Mouse (Mus musculus) layer of hippocampus, adult 11-12 months (tissue): ENCODE measurements around the gene Krtap8-1.

ENCODE experiments used
- DNase-seq: peaks from one replicate; pipeline ENCODE4 v3.0.0; 2022; ENCODE audit warnings: low spot score

Krtap8-1 gene

DNA sequence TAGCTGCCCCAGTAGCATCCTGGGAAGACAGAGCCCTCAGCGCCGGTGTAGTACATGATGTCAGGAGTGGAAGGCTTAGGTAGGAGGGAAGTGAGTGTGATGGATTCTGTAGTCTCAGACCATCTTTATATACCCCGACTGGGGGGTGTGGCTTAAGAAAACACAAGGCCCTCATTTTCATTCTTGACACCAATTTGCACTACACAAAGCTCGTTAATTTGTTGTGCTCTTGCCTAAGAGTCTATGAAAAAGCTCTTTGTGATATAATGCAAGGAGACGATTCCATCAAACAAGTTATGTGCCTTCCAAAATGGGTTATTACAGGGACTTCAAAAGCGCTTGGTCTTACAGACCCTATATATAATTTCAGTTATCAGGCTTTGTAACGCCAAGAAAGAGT, at the start of gene Krtap8-1:
TSS of gene Krtap8-1 (minus strand) at position 101 of the 400 bp plus-strand sequence.
- no peak for DNase-seq

- DNase-seq: no peak
These were observed 49.6 kb upstream of the Krtap8-1 start for GRCm38 (mm10) chr16:89537349-89537748.

DNA sequence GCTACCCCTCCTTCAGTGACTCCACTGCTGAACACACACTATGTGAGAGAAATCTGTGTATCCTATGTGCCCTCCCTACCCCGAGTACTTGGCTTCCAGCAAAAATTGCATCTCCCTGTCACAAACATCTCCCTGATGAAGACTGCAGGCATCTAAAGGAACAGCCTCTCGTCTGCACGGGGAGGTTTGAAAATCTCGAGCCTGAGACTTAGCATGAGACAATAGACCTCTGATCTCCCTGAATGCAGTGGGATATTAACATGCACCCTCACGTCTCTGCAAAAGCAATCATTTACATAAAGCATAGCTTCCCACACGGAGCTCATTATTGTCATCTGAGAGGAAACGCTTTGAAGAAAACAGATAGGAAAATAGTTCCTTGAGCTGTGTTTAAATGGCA, 42.8 kb upstream of the Krtap8-1 start:
- no peak for DNase-seq

DNA sequence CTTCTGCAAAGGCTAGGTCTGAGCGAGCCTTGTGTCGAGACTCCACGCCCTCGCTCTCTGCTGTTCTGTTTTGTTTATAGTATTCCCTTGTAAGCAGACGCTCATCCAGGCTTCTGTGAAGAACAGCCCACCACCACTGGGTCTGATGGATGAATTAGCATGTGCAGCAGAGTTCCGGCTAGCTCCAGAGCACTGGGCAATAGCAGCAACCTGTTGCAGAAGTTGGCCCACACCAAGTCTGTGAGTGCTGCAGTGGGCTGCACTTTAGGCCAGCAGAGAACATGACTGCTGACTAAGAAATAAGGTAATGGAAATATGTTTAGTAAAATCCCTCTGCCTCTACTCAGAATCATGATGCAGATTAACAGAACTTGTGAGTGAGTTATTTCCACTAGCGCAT, 42.1 kb upstream of the Krtap8-1 start:
- no peak for DNase-seq

- DNase-seq: no peak
These were observed 40.6 kb upstream of the Krtap8-1 start for GRCm38 (mm10) chr16:89528380-89528779.

GRCm38 (mm10) chr16:89520996-89521395, 33.2 kb upstream of the Krtap8-1 start:
- DNase-seq: no peak

GRCm38 (mm10) chr16:89520555-89520954, 32.8 kb upstream of the Krtap8-1 start:
- no peak for DNase-seq

- DNase-seq: no peak
These were observed 32.3 kb upstream of the Krtap8-1 start for GRCm38 (mm10) chr16:89520091-89520490.

- DNase-seq: peak; percentile 35
These were observed 29.9 kb upstream of the Krtap8-1 start for GRCm38 (mm10) chr16:89517635-89518034.

DNA sequence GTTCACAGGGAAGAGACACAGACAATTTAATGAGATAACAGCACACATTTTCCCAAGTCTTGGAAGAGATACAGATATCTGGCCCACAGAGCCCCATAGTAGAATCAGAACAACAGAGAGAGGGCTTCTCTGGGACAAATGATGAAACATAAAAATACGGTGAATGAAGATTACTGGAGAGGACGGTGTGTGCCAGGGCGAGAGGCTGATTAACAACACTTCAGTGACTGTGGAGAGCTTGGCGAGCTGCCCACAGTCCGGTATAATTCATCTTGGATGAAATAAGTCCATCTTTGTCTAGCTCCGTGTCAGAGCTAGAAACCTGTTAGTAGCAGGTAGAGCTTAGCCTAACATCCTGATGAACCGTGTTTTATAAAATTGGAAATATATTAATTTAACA, 25.7 kb upstream of the Krtap8-1 start:
- DNase-seq: no peak

DNA sequence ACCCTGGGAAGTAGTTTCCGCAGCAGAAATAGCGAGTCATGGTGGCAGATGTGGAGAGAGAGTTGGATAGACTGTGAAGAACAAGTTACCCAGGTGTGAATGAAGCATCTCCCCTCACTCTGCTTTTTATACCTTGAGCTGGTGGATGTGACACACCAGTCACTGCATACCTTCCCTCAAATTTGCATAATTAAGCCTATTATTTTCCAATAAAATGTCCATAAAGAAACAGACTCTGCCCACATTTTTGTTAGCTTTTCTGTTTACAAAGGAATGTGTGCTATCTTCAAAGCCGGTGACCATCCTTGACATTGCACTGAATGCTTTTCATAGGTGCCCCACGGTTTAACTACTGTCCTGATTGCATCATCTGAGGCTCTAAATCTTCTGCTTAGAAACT, 20.5 kb upstream of the Krtap8-1 start, which contains the start of gene Krtap7-1:
TSS of gene Krtap7-1 (minus strand) at position 101 of the 400 bp plus-strand sequence.
- DNase-seq: no peak

GRCm38 (mm10) chr16:89503571-89503970, 15.8 kb upstream of the Krtap8-1 start:
- DNase-seq: no peak

GRCm38 (mm10) chr16:89501870-89502269, 14.1 kb upstream of the Krtap8-1 start:
- no peak for DNase-seq

DNA sequence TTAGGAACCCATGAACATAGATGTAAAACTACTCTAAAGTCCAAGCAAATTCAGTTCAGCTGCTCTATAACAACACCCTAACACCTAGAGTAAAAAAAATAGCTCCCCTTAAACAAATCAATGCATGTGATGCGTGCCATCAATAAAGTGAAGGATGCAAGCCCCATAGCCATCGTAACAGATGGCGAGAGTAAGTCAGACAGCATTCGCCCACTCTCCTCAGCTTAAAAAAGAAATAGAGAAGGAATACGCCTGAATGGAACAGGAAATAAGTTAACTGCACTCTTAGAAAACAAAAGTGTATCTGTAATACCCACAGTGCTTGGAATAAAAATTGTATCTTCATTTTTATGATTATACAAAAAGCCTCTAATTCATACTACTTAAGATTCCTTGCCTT, 9.2 kb upstream of the Krtap8-1 start:
- no peak for DNase-seq

- DNase-seq: no peak
These were observed 7.8 kb upstream of the Krtap8-1 start for GRCm38 (mm10) chr16:89495394-89496153.

GRCm38 (mm10) chr16:89477679-89478314, 10.0 kb downstream of the Krtap8-1 start:
- DNase-seq: no peak

GRCm38 (mm10) chr16:89461189-89461588, 26.6 kb downstream of the Krtap8-1 start:
- no peak for DNase-seq
